Mouse (Mus musculus) neural tube, embryonic 10.5 days (tissue): ENCODE data around the gene Bbs9.

Experiments used
- DNase-seq: peaks from one replicate; pipeline ENCODE4 v3.0.0-alpha.2; 2017; ENCODE audit warnings: low spot score; ENCODE audit errors: extremely low spot score

The Bbs9 gene

DNA sequence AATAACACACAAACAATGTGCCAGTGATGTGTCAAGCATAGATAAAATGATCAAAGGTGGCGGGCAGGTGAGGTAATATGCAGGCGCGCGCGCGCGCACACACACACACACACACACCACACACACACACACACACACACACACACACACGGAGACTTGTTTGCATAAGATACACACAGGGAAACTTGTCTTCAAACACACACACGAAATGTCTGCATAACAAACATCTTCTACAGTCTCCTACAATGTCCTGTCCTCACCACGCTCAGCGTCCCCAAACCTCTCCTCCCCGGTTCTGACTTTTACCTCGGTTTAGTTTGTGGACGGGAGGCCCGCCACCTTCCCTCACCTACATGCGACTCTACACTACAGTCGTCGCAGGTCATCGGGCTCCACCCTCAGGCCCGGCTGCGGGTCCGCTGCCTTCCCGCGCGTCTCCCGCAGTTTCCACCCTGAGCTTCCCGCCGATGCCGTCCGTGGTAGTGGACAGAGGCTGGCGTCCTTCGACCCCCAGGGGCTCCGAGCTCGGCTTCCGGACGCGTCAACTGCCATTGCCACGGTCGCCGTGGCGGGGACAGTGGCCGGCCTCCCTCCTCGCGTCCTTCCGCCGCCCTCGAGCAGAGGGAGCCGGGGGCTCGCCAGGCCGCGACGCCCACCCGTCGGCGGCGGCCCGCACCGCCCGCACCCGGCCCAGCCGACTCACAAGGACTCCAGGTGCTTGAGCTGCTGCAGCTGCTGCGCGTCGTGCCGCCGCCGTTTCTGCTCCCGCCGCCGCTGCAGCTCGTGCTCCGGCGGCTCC, 7.9 kb upstream of the Bbs9 start:
- DNase-seq: peak; percentile 72

DNA sequence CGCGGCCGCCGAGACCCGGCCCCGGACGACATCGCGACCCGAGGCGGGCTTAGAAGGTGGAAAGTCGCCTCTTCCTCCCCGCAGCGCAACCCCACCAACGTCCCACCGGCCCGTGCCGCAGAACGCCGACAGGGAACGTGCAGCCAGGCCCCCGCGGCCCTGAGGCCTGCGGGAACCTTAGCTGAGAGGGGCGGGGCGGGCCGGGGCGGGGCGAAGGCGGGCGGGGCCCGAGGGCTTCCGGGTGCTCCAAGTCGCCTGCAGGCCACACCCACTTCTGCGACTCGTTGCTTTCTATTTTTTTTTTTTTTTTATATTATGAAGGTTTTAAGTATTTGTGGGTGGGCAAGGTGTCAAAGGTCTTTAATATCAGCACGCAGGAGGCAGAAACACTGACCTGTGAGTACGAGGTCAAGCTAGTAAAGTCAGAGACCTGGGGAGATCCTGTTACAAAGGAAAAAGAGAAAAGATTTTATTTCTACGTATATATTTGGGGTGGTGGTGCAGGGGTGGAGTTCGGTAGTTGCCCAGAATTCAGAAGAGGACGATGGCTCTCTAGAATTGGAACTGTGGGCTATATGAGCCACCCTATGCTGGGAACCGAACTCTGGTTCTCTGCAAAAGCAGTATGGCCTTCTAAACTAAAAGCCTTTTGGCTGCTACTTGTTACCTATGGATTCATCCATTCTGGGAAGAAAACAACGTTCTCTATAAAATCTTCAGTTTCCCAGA, 7.2 kb upstream of the Bbs9 start:
- DNase-seq: peak; percentile 86

DNA sequence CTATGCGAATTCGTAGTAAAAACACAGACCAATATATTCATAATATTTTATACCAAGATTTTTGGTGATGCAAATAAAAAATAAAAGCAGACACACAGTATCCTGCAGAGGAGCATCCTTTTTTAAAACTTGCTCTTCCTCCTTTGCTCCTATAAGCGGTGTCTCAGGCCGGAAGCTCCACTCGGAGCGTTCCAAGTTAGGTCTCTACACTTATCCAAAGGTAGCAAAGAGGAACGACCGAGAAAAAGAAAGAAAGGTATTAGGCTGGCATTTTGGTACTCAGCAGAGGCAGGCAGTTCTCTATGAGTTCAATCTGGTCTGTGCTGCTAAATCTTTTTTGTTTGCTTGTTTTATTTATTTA, 6.6 kb upstream of the Bbs9 start:
- no peak for DNase-seq

DNA sequence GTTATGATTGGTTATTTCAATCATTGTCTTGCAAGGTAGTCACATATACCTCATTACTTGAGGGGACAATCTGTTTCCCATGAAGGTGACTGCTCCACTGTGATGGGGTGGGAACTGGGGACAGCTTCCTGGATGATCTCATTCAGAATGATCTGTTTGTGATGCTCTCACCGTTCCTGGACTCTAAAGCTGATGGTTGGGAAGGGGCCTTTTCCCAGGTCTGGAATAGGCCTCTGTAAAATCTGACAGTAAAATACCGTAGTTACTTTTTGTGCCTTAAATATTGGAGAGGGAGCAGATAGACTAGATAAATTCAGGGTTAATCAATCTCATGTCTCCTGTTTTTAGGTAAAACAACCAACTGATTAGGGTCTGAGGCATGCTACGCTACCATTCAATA, 5.9 kb upstream of the Bbs9 start, which contains the start of gene Rp9:
Gene Rp9, minus strand, starts transcription at position 101 of the 400 bp plus-strand sequence.
- DNase-seq: no peak

DNA sequence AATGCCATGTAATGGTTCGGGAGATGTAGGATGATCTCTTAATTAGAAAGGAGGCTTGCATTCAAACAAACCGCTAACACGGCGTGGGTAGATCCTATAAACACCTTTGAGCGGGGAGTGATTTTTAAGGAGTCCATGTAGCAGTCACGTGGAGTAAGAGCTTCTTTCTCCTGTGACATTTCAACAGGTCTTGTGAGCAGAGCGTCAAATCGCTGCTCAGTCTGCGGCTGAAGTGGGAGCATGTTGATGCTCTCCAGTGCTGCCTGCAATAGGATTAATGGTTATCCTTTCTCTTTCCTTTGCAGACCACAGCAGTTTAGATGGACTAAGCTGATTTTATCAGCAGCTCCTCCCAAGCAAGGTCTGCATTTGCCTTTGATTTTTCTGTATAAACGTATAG, 750 bp downstream of the Bbs9 start:
- DNase-seq: peak; percentile 17

DNA sequence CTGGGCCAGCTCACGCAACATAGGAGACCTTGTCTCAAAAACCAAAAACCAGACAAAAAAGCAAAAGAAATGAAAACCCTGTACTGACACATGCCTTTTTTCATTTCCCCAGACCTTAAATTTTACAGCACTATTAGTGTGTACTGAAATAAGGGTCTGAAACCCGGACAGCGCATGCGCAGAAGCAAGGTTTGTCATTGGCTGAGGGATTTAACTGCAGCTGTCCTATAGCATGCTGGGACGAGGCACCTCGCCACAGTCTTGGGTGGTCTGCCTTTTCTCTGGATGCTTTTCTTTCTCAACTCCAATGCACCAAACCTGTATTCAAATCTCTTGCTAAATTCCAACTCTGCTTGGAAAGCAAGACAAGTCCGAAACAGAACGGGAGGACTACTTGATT, 3.4 kb downstream of the Bbs9 start:
- no peak for DNase-seq

DNA sequence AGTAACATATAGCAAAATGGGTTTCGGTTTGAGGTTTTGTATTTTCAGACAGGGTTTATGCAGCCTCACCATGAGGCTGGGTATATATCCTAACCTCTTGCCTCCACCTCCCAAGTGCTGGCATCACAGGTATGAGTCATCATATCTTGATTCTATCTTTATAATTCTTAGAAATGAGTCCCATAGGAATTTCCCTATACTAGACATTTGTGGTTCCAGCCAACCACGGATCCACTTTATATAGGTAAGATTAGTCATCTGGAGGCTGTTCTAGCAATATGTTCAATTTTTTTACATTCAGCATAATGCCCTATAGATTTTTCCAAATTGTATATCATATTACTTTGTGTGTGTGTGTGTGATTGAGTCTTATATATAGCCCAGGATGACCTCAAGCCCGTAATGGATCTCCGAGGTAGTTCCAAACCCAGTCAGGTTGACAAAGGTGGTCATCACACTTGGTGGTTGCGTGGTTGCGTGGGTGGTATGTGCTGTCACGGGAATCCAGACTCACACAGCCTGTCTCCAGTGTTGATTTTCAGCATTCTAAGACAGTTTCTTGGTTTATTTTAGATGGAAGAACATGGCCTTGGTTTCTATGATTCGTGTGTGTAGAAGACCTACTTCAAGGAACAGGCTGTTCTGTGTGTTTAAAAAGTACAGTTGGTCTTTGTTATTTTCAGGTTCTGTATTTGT, 8.5 kb downstream of the Bbs9 start:
- no peak for DNase-seq

DNA sequence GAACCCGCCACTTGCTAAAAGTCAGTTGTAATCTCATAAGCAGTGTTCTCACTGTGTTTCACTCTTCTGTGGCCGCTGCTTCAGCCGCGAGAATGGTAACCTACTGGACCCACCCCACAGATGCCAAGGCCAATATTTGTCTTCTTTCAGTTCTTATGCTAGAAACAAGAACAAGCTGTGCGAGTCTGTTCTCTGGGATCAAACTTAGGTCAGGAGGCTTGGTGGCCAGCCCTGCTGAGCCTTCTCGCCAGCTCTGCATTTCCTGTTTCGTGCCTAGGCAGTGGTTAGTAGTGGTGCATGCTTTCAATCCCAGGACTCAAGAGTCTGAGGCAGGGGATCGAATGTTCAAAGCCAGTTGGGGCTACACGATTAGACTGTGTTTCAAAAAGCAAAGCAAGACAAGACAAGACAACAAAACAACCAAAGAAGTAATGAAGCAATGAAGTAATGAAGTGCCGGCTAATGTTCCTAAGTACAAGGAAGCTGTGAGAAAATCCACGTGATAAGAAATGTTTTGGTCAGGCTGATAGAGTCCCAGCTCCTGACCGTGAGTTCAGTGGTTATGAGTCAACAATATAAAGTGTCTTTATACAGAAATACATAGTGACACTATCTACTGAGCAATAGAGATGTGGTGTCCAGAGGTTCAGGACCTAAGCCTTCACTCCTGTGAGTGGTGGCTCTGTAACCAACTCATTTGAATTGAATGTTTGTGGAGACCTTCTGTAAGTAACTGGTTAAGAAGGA, 9.2 kb downstream of the Bbs9 start:
- DNase-seq: no peak

DNA sequence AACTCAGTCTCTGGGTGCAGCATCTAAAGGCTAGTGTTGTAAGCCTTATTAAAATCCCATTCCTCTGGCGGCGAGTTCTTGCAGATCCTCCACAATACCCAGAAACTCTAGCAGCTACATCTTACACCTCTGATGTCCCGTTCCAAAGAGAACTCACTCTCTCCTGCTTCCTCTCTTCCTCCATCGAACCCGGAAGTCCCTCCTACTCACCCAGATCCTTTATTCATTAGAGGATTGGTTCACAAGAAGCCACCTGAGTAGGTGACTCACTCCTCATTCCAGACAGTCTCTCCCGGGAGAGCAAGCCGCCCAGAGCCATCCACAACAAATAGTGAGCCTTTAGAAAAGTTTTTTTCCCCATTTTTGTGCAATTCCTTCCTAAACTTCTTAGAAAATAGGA, 10.7 kb downstream of the Bbs9 start:
- DNase-seq: no peak

DNA sequence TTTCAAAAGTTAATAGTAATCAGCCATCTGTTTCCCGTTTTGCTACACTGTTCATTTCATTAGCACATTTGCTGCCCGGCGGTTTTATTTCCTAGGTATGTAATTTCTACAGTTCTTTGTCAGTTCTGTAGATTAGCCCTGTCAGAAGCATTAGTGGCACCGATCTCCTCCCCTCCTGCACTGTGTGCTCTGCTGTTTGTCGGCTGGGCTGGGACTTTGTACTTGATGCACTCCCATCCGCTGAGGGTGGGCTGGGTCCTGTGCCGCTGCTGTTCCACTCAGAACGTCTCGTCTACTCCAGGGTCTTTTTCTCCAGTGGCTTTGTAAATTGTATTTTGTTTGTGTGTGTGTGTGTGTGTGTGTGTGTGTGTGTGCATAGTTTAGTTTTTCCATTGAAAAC, 13.4 kb downstream of the Bbs9 start:
- DNase-seq: no peak

DNA sequence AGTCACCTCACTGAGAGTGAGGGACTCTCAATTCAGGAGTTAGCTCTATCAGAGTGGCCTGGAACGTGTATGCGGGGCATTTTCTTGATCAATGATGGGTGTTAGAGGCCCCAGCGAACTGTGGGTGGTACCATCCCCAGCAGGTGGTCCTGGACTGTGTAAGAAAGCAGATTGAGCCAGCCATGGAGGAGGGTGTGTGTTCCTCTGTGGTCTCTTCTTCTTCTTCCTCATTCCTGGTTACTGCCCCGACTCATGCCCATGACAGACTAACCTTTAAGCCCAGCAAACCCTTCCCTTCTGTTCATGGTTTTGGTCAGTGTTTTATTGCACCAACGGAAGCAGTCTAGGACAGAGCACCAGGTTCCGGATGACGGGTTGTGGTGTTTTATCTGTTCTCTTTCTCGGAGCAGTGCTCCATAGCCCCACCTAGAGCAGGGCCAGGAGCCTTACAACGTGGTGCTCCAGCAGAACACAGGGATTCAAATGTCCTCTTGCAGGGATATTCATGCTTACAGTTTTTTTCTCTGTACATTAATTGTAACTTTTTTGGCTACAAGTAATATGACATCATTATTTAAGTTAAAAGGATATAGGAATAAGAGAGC, 18.8 kb downstream of the Bbs9 start:
- DNase-seq: no peak

DNA sequence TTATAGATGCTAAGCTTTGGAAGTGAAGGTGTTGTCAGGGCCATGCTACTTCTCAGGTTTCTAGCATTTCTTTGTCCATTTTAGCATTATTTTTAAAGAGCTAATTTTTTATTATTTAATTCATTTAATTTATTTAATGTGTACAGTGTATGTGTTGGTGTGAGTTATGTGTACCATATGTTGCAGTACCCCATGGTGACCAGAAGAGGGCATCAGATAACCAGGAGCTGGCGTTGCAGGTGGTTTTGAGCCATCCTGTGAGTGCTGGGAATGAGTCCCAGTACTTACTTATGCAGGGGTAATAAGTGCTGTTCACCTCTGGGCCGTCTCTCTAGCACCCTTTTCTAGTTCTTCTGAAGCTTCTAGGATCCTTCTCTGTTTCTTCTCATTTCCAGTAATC, 19.6 kb downstream of the Bbs9 start:
- no peak for DNase-seq

DNA sequence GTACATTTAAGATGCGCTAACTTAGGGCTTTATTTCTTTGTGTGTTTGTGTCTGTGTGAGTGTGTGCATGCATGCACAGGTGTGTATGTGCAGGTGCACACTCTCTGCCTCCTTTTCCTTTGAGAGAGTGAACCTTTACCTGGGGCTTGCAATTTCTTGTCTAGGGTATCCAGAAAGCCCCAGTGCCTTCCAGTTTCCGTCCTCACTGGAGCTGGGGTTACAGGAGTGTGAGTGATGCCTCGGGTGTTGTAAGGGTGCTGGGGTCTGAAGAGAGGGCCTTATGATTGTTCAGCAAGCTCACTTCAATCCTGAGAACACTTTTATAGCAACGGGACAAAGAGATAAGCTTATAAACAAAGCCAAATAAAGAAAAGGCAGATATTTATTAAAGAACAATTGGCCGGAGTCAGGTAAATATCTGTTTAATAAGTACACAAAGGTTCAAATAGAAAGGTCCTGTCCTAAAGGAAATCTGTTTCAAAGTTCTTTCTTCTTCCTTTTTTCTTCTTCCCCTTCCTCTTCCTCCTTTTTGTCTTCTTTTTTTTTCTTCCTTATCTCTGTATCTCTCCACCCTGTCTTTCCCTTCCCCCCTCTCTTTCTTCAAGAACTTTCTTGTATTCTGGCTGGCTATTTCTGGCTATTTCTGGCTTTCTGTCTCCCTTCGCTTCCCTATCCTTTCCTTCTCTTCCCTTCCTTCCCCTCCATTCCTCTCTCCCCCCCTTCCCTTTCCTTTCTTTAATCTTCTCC, 21.7 kb downstream of the Bbs9 start:
- no peak for DNase-seq

DNA sequence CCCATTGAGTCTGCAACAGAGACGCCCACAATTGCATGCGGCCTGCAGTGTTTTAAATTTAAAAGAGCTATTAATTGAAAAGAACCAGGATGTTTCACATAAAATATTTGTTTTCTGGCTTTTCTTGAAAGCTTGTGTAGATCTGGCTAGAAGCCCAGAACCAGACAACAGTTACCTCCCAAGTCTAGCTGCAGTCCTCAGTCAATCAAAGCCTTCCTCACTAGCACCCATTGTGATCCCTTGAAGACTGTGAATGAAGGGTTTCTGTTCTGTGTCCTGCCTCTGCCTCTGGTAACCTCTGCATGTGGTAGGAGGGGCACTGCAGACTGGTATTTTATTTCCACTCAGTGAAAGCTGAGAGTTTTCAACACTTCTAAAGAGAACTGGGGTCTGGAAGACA, 27.5 kb downstream of the Bbs9 start:
- no peak for DNase-seq

DNA sequence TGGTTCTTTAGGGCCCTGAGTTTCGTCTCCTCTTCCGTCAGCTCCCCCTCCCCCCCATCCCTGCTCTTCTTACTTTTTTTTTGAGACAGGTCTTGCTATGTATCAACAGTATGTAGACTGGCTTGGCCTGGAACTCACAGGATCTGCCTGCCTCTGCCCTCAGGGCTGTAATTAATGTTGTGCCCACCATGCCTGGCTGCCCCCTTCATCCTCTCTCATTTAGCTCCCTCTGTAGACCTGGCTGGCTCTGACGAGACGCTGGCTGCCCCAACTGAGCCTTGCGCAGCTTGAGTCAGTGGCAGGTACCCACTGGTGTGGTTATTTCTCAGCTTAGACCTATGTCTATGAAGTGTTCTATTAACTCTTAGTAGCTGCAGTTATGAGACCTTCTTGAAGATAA, 28.1 kb downstream of the Bbs9 start:
- DNase-seq: no peak

DNA sequence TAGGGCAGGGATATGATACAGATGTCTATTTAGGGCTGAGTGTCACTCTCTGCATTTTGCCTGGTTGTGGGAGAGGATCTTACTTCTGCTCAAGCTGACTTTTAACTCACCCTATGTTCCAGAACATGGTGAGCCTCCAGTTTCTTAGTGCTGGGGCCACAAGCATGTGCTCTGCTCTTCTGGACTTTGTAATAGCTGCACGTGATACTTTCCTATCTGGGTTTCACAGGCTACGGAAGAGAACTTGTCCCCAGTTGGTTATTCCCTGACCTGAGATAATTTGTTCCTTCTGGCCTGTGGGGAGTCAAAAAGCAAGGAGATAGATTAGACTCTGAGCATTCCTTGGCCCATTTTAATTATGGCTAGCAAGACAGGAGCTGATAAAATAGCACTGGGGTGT, 30.1 kb downstream of the Bbs9 start:
- no peak for DNase-seq

DNA sequence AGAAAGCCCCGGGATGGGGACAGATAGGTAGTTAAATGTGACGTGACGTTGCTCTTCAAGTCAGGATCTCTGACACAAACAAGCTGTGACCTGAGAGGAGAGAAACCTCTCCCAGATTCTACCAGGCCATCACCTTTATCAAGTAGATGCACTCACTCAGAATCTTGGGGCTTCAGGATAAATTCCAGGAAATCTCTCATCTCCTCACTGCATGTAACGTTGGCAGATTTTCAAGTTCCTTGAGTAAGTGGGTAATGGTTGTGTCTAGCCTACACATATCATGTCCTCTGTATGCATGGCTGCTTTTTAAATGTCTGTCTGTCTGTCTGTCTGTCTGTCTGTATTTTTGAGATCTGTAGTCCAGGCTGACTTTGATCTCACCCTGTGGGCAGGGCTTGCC, 39.6 kb downstream of the Bbs9 start:
- no peak for DNase-seq

DNA sequence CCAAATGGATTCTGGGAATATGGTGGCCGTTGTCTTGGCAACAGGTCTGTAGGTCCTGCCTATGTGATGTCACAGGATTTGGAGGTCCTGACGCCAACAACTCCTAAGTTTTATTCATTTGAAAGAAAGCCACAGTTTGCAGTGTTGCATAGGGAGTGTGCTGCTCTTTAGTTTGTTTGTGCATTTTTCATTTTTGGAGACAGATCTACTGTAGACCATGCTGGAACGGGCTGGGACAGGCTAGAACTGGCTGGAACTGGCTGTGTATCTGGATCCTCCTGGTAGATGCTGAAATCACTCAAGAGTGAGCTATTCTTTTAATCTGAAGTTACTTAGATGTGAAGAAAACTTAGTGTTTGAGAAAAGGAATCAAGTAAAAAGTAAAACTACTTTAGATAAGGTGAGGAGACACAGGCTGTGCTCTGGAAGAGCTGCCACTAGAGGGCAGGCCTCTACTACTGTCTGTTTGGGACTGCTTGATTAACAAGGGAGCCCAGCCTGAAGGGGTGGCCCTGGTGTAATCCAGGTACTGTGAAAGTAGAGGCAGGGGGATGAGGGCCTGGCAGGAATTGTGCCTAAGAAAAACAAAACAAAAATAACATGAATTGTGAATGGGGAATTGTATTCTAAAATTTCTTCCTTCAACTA, 43.0 kb downstream of the Bbs9 start:
- DNase-seq: peak; percentile 29

DNA sequence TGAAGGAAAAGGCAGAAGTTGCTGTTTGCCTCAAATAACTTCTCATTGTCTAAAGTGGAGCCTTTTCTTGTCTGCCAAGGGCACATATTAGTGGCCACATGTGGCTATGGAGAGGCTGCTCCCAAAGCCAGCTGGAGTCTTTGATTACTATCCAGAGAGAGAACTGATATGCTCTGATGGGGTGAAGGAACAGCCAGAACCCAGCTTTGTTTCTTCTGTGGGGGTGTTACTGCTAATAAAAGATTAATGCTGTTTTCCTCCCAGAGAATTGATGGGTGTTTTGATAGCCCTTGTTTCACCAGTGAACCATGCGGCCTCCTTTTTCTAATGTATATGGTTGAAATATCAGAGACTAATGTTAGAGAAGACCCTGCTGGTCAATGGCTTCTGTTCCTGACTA, 47.9 kb downstream of the Bbs9 start:
- DNase-seq: no peak
